Mouse (Mus musculus) megakaryocyte, embryonic 14.5 days (primary cell): ENCODE results near the gene Aldh2.

Experiments
- FLI1 ChIP-seq: IDR thresholded peaks from 2 replicates; pipeline ENCODE4 v1.6.1; 2012; ENCODE audit warnings: low read length, inconsistent platforms, mixed read lengths
- GATA1 ChIP-seq: IDR thresholded peaks from 3 replicates; pipeline ENCODE4 v1.6.1; 2012; ENCODE audit warnings: mixed read lengths, low read length, inconsistent platforms, borderline replicate concordance

GRCm38 (mm10) chr5:121597332-121597731 is 3.7 kb upstream of the Aldh2 start:
- TF ChIP-seq GATA1 (no peak), FLI1 (no peak)
